Mouse (Mus musculus): Measurements from ENCODE around the gene Ms4a6d.

The Ms4a6d gene

GRCm38 (mm10) chr19:11604603-11605002 lies at the start of gene Ms4a6d:
Ms4a6d (minus strand) TSS chr19:11604849.
- in situ Hi-C loops (cut with MboI; ENCODE audit: low sequenced_read_pairs) = loop anchor here (5.0 to 25.0 kb wide), 4 partner anchors 163 to 420 kb away; no protein-coding TSS in a partner anchor

- in situ Hi-C loops (cut with MboI; ENCODE audit: low sequenced_read_pairs) = no loop called here
Observed at GRCm38 (mm10) chr19:11649564-11649963, 44.9 kb upstream of the Ms4a6d start.

- in situ Hi-C loops (cut with MboI; ENCODE audit: low sequenced_read_pairs) = no loop called here
Observed at GRCm38 (mm10) chr19:11646166-11646565, 41.5 kb upstream of the Ms4a6d start.

GRCm38 (mm10) chr19:11640732-11641131 lies 36.1 kb upstream of the Ms4a6d start, which contains the start of gene Ms4a3:
Ms4a3 (minus strand) TSS chr19:11640851.
- in situ Hi-C loops (cut with MboI; ENCODE audit: low sequenced_read_pairs) = no loop called here

GRCm38 (mm10) chr19:11639038-11639437 lies 34.4 kb upstream of the Ms4a6d start:
- in situ Hi-C loops (cut with MboI; ENCODE audit: low sequenced_read_pairs) = no loop called here

GRCm38 (mm10) chr19:11635572-11635971 lies 30.9 kb upstream of the Ms4a6d start:
- in situ Hi-C loops (cut with MboI; ENCODE audit: low sequenced_read_pairs) = no loop called here

- in situ Hi-C loops (cut with MboI; ENCODE audit: low sequenced_read_pairs) = no loop called here
Observed at GRCm38 (mm10) chr19:11634330-11634729, 29.7 kb upstream of the Ms4a6d start.

GRCm38 (mm10) chr19:11633732-11634131 lies 29.1 kb upstream of the Ms4a6d start:
- in situ Hi-C loops (cut with MboI; ENCODE audit: low sequenced_read_pairs) = no loop called here

- in situ Hi-C loops (cut with MboI; ENCODE audit: low sequenced_read_pairs) = no loop called here
Observed at GRCm38 (mm10) chr19:11625231-11625630, 20.6 kb upstream of the Ms4a6d start.

- in situ Hi-C loops (cut with MboI; ENCODE audit: low sequenced_read_pairs) = loop anchor here (25.0 kb wide), 1 partner anchor 388 kb away; no protein-coding TSS in a partner anchor
Observed at GRCm38 (mm10) chr19:11624800-11625199, 20.2 kb upstream of the Ms4a6d start.

GRCm38 (mm10) chr19:11623551-11623950 lies 18.9 kb upstream of the Ms4a6d start, which contains the start of gene Ms4a2:
Ms4a2 (minus strand) TSS chr19:11623719.
- in situ Hi-C loops (cut with MboI; ENCODE audit: low sequenced_read_pairs) = loop anchor here (25.0 kb wide), 1 partner anchor 389 kb away; no protein-coding TSS in a partner anchor

GRCm38 (mm10) chr19:11617983-11618382 lies 13.3 kb upstream of the Ms4a6d start:
- in situ Hi-C loops (cut with MboI; ENCODE audit: low sequenced_read_pairs) = loop anchor here (25.0 kb wide), 1 partner anchor 394 kb away; no protein-coding TSS in a partner anchor

- in situ Hi-C loops (cut with MboI; ENCODE audit: low sequenced_read_pairs) = loop anchor here (25.0 kb wide), 1 partner anchor 397 kb away; no protein-coding TSS in a partner anchor
Observed at GRCm38 (mm10) chr19:11614805-11615204, 10.2 kb upstream of the Ms4a6d start.

GRCm38 (mm10) chr19:11613776-11614443 lies 9.3 kb upstream of the Ms4a6d start:
- in situ Hi-C loops (cut with MboI; ENCODE audit: low sequenced_read_pairs) = loop anchor here (25.0 kb wide), 1 partner anchor 398 kb away; no protein-coding TSS in a partner anchor

GRCm38 (mm10) chr19:11613084-11613483 lies 8.4 kb upstream of the Ms4a6d start:
- in situ Hi-C loops (cut with MboI; ENCODE audit: low sequenced_read_pairs) = loop anchor here (25.0 kb wide), 1 partner anchor 399 kb away; no protein-coding TSS in a partner anchor

- in situ Hi-C loops (cut with MboI; ENCODE audit: low sequenced_read_pairs) = loop anchor here (25.0 kb wide), 1 partner anchor 400 kb away; no protein-coding TSS in a partner anchor
Observed at GRCm38 (mm10) chr19:11612293-11612692, 7.6 kb upstream of the Ms4a6d start.

GRCm38 (mm10) chr19:11611541-11611945 lies 6.9 kb upstream of the Ms4a6d start:
- in situ Hi-C loops (cut with MboI; ENCODE audit: low sequenced_read_pairs) = loop anchor here (25.0 kb wide), 1 partner anchor 401 kb away; no protein-coding TSS in a partner anchor

GRCm38 (mm10) chr19:11608172-11608571 lies 3.5 kb upstream of the Ms4a6d start:
- in situ Hi-C loops (cut with MboI; ENCODE audit: low sequenced_read_pairs) = loop anchor here (5.0 to 25.0 kb wide), 3 partner anchors 159 to 423 kb away; no protein-coding TSS in a partner anchor

GRCm38 (mm10) chr19:11602026-11602425 lies 2.6 kb downstream of the Ms4a6d start:
- in situ Hi-C loops (cut with MboI; ENCODE audit: low sequenced_read_pairs) = loop anchor here (5.0 to 25.0 kb wide), 3 partner anchors 250 to 417 kb away; no protein-coding TSS in a partner anchor

- in situ Hi-C loops (cut with MboI; ENCODE audit: low sequenced_read_pairs) = loop anchor here (5.0 to 25.0 kb wide), 3 partner anchors 249 to 417 kb away; no protein-coding TSS in a partner anchor
Observed at GRCm38 (mm10) chr19:11601349-11601748, 3.3 kb downstream of the Ms4a6d start.

- in situ Hi-C loops (cut with MboI; ENCODE audit: low sequenced_read_pairs) = no loop called here
Observed at GRCm38 (mm10) chr19:11589891-11590449, 14.7 kb downstream of the Ms4a6d start.
